Mouse (Mus musculus): ENCODE measurements around the gene Rara. TPM values are rescaled to one million over a fixed set of nuclear protein-coding genes. Genes with fewer than 3 reads are reported as not detected.

Gene Rara
- polyA plus RNA-seq, 1 experiment from 2014 or later, result 9.5 TPM

DNA sequence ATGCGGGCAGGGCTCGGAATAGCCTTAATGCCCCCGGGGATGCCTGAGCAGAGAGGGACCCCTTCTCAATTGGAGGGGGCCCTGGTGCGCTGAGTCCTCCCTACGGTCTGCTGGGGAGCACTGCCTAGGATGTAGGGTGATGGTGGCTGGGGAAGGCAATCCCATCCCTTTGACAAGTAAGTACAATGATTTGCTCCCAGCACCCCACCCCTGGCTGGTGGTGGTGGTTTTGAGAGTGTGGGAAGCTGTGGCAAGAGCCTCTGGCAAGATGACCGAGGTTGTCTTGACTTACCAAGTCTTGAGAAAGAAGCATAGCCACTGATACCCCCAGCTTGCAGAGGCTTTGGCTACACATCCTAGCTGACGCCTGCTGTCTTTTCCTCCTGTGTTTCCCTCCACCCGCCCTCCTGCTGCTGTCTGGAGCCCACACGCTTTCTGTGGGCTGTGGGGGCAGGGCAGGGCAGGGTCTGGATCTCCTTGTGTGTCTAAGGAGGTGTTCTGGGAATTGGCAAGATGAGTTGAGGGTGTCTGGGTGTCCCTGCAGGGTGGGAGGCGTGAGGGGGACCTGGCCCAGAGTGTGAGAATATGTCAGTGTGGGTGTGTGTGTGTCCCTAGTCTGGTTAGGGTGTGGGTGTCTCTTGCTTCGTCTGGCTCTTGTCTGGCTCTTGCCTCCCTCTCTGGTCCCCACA is 12.5 kb downstream of the Rara start:
- Histone ChIP-seq H3K9ac (ENCODE audit: low read depth, low read length) (no peak overlapping the region), H3K9me3 (replicated peaks; ENCODE audit: control insufficient read depth, low read length, poor library complexity, severe bottlenecking) (no peaks in the 10 kb centered on the region), H3K27me3 (ENCODE audit: control insufficient read depth, insufficient read depth, low read depth, low read length) (peaks cover 12% of the 10 kb centered on the region), H3K27ac (ENCODE audit: low read length) (no peak overlapping the region), H3K4me1 (ENCODE audit: control insufficient read depth, insufficient read depth, low read length) (peaks cover 51% of the 10 kb centered on the region), H3K4me2 (ENCODE audit: low read length) (no peak overlapping the region), H3K4me3 (ENCODE audit: low read depth, low read length) (no peak overlapping the region), H3K36me3 (ENCODE audit: control insufficient read depth, insufficient read depth, low read length) (no peaks in the 10 kb centered on the region)
- WGBS, result 52% methylated on average over 11 of the region's 11 CpGs
- no peak for ATAC-seq

DNA sequence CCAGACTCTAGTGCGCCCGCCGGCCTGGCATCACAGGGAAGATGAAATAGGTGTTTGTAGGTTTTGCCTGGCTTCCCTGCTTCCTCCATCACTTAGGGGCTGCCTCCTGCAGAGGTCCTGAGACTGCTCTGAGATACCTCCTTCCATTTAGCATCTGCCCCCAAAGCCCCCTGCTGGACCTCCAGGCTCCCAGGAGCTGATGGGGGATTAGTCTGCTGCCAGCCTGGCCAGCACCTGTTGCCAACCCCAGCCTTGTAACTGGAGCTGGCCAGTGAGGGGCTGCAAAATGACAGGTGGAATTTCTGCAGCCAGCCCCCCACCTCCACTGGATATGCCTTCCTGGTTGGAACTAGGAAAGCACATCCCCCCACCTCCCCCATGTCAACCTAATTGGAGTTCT is 13.2 kb downstream of the Rara start:
- no peaks in the 10 kb centered on the region for H3K36me3 ChIP-seq (ENCODE audit: control insufficient read depth, insufficient read depth, low read length)
- peak overlapping the region; percentile 63; the same call in 1 of the 2 replicates for H3K9ac ChIP-seq (ENCODE audit: low read depth, low read length)
- H3K4me1 ChIP-seq (ENCODE audit: control insufficient read depth, insufficient read depth, low read length), result peaks cover 51% of the 10 kb centered on the region
- H3K9me3 ChIP-seq (replicated peaks; ENCODE audit: control insufficient read depth, low read length, poor library complexity, severe bottlenecking), result no peaks in the 10 kb centered on the region
- H3K27me3 ChIP-seq (ENCODE audit: control insufficient read depth, insufficient read depth, low read depth, low read length), result peaks cover 7% of the 10 kb centered on the region
- ATAC-seq, result no peak
- peak overlapping the region; percentile 78 for H3K4me2 ChIP-seq (ENCODE audit: low read length)
- no peak overlapping the region for H3K27ac ChIP-seq (ENCODE audit: low read length)
- WGBS, result 35% methylated on average over 3 of the region's 3 CpGs
- no peak overlapping the region for H3K4me3 ChIP-seq (ENCODE audit: low read depth, low read length)

DNA sequence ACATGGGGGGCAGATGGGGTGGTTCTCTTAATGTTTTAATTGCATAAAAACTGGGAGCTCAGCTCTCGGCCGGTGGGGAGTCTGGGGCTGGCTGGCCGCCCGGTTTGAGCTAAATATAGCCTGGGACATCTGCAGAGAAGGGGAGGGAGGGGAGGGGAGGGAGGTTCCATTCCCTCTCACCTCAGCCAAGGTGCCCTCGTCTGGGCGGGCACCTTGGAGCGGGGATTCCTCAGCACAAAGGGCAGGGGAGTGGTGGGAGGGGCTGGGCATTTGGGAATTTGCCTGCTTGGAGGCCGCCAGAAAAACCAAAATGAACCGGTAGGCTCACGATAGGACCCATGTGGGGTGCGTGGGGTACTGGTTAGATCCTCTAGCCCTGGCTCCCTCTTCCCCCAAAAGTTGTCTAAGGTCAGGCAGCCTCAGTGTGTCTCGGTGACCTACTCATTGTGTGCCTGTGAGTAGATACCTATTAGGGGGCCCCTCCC is 13.8 kb downstream of the Rara start:
- H3K9ac ChIP-seq (ENCODE audit: low read depth, low read length), result peak overlapping the region; percentile 63
- H3K4me3 ChIP-seq (ENCODE audit: low read depth, low read length), result peak overlapping the region; percentile 45
- peaks cover 6% of the 10 kb centered on the region for H3K27me3 ChIP-seq (ENCODE audit: control insufficient read depth, insufficient read depth, low read depth, low read length)
- peak; percentile 15 for ATAC-seq
- peak overlapping the region; percentile 78 for H3K4me2 ChIP-seq (ENCODE audit: low read length)
- 1% methylated on average over 12 of the region's 12 CpGs for WGBS
- H3K36me3 ChIP-seq (ENCODE audit: control insufficient read depth, insufficient read depth, low read length), result no peaks in the 10 kb centered on the region
- peaks cover 45% of the 10 kb centered on the region for H3K4me1 ChIP-seq (ENCODE audit: control insufficient read depth, insufficient read depth, low read length)
- H3K27ac ChIP-seq (ENCODE audit: low read length), result peak overlapping the region; percentile 86
- no peaks in the 10 kb centered on the region for H3K9me3 ChIP-seq (replicated peaks; ENCODE audit: control insufficient read depth, low read length, poor library complexity, severe bottlenecking)

DNA sequence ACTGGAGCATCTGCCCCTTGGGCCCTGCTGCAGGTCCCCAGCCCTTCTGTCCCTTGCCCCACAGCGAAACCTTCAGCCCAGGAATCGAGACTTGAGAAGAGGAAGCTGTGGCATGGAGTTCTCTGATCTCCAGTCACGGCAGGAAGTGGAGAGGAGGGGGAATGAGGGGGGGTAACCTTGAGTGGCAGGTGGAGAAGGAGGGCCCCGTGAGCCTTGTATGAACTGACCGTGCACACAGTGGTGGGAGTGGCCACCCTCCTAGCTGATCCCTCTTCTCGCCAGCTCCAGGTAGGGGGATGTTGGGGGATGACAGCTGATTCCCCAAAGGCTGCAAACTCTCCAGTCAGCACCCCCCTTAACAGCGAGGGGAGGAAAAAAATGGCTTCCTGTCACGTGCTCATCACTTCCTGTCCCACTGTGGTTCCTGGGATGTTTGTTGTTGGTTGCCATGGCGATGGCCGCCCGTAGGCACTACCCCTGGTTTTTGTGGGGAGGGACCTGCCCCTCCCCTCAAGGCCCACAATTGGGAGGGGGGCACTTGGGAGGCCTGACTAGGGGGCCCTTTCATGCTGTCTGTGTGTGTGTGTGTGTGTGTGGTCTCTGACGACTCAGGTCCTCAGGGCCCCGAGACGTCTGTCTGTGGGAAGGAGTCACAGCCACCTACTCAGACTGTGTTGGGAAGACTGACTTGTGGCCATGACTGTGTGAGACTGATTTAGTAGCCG is 14.4 kb downstream of the Rara start:
- H3K9ac ChIP-seq (ENCODE audit: low read depth, low read length), result peak overlapping the region; percentile 63
- peak overlapping the region; percentile 78 for H3K4me2 ChIP-seq (ENCODE audit: low read length)
- peaks cover 4% of the 10 kb centered on the region; the same call in 1 of the 2 replicates for H3K27me3 ChIP-seq (ENCODE audit: control insufficient read depth, insufficient read depth, low read depth, low read length)
- peak overlapping the region; percentile 86 for H3K27ac ChIP-seq (ENCODE audit: low read length)
- ATAC-seq, result peak; percentile 44
- H3K9me3 ChIP-seq (replicated peaks; ENCODE audit: control insufficient read depth, low read length, poor library complexity, severe bottlenecking), result no peaks in the 10 kb centered on the region
- peak overlapping the region; percentile 45 for H3K4me3 ChIP-seq (ENCODE audit: low read depth, low read length)
- peaks cover 42% of the 10 kb centered on the region for H3K4me1 ChIP-seq (ENCODE audit: control insufficient read depth, insufficient read depth, low read length)
- H3K36me3 ChIP-seq (ENCODE audit: control insufficient read depth, insufficient read depth, low read length), result no peaks in the 10 kb centered on the region
- WGBS, result 2% methylated on average over 15 of the region's 15 CpGs

DNA sequence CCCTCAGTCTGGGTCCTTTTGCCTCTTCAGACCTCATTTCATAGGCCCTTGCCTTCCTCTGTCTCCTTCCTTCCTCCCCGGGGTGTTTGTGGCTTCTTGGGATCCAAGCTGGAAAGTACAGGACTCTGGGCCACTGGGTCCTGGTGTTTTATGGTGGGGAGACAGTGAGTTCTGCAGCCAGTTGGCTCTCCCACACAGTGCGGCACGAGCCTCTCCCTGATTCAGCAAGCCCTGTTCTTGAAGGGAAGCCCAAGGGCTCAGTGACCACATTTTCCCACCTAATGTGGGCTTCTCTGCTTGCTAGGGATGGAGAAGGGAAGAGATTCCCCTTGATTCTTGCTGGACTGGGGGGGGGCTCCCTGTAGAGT is 14.9 kb downstream of the Rara start:
- H3K27me3 ChIP-seq (ENCODE audit: control insufficient read depth, insufficient read depth, low read depth, low read length), result peaks cover 4% of the 10 kb centered on the region; the same call in 1 of the 2 replicates
- H3K4me3 ChIP-seq (ENCODE audit: low read depth, low read length), result peak overlapping the region; percentile 45
- H3K4me1 ChIP-seq (ENCODE audit: control insufficient read depth, insufficient read depth, low read length), result peaks cover 41% of the 10 kb centered on the region
- H3K27ac ChIP-seq (ENCODE audit: low read length), result peak overlapping the region; percentile 86
- H3K9ac ChIP-seq (ENCODE audit: low read depth, low read length), result peak overlapping the region; percentile 63
- no peak for ATAC-seq
- no peaks in the 10 kb centered on the region for H3K36me3 ChIP-seq (ENCODE audit: control insufficient read depth, insufficient read depth, low read length)
- WGBS, result 54% methylated on average over 3 of the region's 3 CpGs
- peak overlapping the region; percentile 78 for H3K4me2 ChIP-seq (ENCODE audit: low read length)
- no peaks in the 10 kb centered on the region for H3K9me3 ChIP-seq (replicated peaks; ENCODE audit: control insufficient read depth, low read length, poor library complexity, severe bottlenecking)

DNA sequence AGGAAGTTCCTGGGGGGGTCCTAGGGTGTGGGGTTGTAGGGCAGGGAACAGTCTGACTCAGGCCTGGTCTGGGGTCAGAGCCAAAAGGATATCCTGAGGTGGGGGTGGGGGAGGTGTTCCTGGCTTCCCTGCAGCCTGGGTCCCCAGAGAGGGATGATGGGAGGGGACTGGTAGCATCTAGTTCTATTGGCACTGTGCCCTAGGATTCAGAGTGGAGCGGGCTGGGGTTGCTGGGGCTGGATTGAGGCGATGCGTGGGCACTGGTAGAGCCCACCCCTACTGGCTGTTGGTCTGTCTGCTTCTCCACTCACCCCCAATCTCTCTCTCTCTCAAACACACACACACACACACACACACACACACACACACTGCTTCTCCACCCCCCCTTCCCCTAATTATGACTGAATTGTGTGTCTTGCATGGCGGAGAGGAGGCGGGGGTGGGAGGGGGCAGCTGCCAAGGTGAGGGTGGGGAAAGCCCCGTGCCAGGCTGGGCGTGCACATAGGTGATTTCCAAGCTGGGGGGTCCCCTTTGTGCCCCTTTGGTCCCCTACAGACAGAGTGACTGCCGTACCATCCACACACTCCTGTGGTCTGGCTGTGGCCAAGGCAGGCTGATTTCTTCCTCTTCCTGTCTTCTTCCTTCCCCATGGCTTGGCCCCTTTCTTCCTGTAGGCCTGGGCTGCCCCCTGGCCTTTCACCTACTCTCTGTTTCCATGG is 15.5 kb downstream of the Rara start:
- no peak for ATAC-seq
- no peak overlapping the region for H3K4me3 ChIP-seq (ENCODE audit: low read depth, low read length)
- H3K27ac ChIP-seq (ENCODE audit: low read length), result peak overlapping the region; percentile 86
- peaks cover 4% of the 10 kb centered on the region; the same call in 1 of the 2 replicates for H3K27me3 ChIP-seq (ENCODE audit: control insufficient read depth, insufficient read depth, low read depth, low read length)
- H3K4me1 ChIP-seq (ENCODE audit: control insufficient read depth, insufficient read depth, low read length), result peaks cover 37% of the 10 kb centered on the region
- 57% methylated on average over 8 of the region's 8 CpGs for WGBS
- 0 out of 2 replicates have a peak overlapping the region, but pooled peaks have one; percentile 63 for H3K9ac ChIP-seq (ENCODE audit: low read depth, low read length)
- H3K36me3 ChIP-seq (ENCODE audit: control insufficient read depth, insufficient read depth, low read length), result no peaks in the 10 kb centered on the region
- H3K9me3 ChIP-seq (replicated peaks; ENCODE audit: control insufficient read depth, low read length, poor library complexity, severe bottlenecking), result no peaks in the 10 kb centered on the region
- peak overlapping the region; percentile 78; the same call in 1 of the 2 replicates for H3K4me2 ChIP-seq (ENCODE audit: low read length)

DNA sequence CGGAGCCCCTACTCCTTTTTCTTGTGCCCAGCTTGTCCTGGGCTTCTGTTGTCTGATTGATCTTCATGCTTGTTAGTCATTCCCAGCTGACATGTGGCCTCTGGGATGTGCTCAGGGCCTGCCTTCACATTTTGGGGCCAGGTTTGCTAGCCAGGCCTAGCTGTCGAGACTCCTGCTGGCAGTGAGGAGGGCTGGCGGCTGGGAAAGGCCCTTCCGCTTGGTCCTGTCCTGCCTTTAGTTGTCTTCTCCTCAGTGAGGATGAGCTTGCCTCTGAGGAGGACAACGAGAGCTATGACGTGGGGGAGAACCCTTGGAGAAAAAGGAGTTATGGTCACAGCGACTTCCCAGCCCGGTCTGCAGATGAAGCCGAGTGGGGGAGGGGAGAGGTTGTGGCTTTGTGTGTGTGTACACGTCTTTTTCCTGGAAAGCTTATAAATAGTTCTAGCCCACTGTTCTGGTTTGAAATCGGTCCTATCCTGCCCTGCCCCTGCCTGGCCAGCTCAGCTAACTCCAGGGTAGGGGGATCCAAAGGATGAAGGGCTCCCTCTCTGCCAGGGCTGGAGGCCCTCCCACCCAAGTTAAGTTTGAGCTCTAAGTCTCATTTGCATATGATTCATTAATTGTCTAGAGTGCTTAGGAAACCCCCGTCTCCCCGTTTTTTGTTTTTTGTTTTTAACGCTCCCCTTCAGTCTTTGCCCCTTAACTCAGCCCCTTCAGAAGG is 16.3 kb downstream of the Rara start:
- H3K27ac ChIP-seq (ENCODE audit: low read length), result peak overlapping the region; percentile 58
- no peaks in the 10 kb centered on the region for H3K27me3 ChIP-seq (ENCODE audit: control insufficient read depth, insufficient read depth, low read depth, low read length)
- 28% methylated on average over 14 of the region's 14 CpGs for WGBS
- H3K4me3 ChIP-seq (ENCODE audit: low read depth, low read length), result no peak overlapping the region
- H3K9ac ChIP-seq (ENCODE audit: low read depth, low read length), result 0 out of 2 replicates have a peak overlapping the region, but pooled peaks have one; percentile 34
- no peak for ATAC-seq
- peaks cover 31% of the 10 kb centered on the region for H3K4me1 ChIP-seq (ENCODE audit: control insufficient read depth, insufficient read depth, low read length)
- no peak overlapping the region for H3K4me2 ChIP-seq (ENCODE audit: low read length)
- H3K9me3 ChIP-seq (replicated peaks; ENCODE audit: control insufficient read depth, low read length, poor library complexity, severe bottlenecking), result no peaks in the 10 kb centered on the region
- no peaks in the 10 kb centered on the region for H3K36me3 ChIP-seq (ENCODE audit: control insufficient read depth, insufficient read depth, low read length)

DNA sequence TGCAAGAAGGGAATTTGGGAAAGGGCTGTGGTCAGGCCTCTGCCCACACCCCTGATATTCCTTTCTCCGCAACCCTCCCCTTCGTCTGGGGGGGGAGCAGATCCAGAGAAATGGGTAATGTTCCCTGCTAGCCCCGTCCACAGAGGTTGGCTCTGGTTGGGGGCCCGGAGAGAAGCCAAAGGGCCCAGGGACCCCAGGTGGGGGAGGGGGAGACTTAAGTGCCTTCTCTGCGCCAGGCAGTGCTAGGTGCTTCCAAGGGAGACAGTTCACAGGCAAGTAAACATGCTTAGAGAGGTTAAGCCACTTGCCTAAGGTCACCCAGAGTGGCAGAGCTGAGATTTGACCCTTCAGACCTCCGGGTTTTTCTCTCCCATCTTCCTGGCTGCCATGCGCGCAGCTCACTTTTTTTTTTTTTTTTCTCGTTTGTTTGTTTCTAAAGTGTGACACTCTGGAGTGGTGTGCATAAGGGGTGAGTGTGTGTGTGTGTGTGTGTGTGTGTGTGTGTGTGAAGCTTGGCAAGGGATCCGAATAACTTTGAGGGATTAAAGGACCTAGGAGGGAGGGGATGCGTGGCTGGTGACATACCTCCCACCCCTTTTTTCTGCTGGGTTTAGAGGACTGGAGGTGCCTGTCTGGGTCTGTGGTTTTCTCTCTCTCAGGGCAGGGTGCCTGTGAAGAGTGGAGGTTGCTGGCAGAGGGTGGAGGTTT is 17.4 kb downstream of the Rara start:
- Histone ChIP-seq H3K9me3 (replicated peaks; ENCODE audit: control insufficient read depth, low read length, poor library complexity, severe bottlenecking) (no peaks in the 10 kb centered on the region), H3K36me3 (ENCODE audit: control insufficient read depth, insufficient read depth, low read length) (no peaks in the 10 kb centered on the region), H3K4me3 (ENCODE audit: low read depth, low read length) (no peak overlapping the region), H3K4me2 (ENCODE audit: low read length) (no peak overlapping the region), H3K9ac (ENCODE audit: low read depth, low read length) (no peak overlapping the region), H3K27me3 (ENCODE audit: control insufficient read depth, insufficient read depth, low read depth, low read length) (no peaks in the 10 kb centered on the region), H3K27ac (ENCODE audit: low read length) (no peak overlapping the region), H3K4me1 (ENCODE audit: control insufficient read depth, insufficient read depth, low read length) (peaks cover 31% of the 10 kb centered on the region)
- no peak for ATAC-seq
- 23% methylated on average over 11 of the region's 11 CpGs for WGBS
